Mouse (Mus musculus) kidney, adult 2 months (tissue): ENCODE data around the gene Pspn.

ENCODE experiments used
- CTCF ChIP-seq: fragments of 200-500 bp; conservative IDR thresholded peaks from 2 replicates; pipeline ENCODE4 v1.5.1; 2011; ENCODE audit warnings: low read depth, mild to moderate bottlenecking, control low read depth, low read length, moderate library complexity, mixed read lengths; ENCODE audit not compliant: insufficient read depth, insufficient read length
- POLR2A ChIP-seq: fragments of 200-500 bp; IDR thresholded peaks from one replicate; pipeline ENCODE4 v1.6.1; 2011; ENCODE audit warnings: low read depth, low read length, control low read depth

GRCm38 (mm10) chr17:56973956-56974707 is 25.7 kb downstream of the Pspn start:
- TF ChIP-seq POLR2A (no peak), CTCF (no peak)
